Mouse (Mus musculus): Measurements from ENCODE around the gene Tmcc1. TPM values are rescaled to one million over a fixed set of nuclear protein-coding genes. Genes with fewer than 3 reads are reported as not detected.
"Not testable (repeated sequence)": the region's sequence is repeated elsewhere in the genome, so short reads cannot be mapped to it uniquely, and the experiment has no call there.

Tmcc1 gene
- polyA plus RNA-seq, 1 experiment from 2014 or later: 13.6 TPM

- not testable (repeated sequence) for H3K4me1 ChIP-seq
Observed at GRCm38 (mm10) chr6:116116634-116117033, 76.7 kb downstream of the Tmcc1 start.

GRCm38 (mm10) chr6:116110588-116110987, 82.7 kb downstream of the Tmcc1 start:
- WGBS: 79% methylated on average over 4 of the region's 4 CpGs
- H3K4me2 ChIP-seq (replicated peaks): no peak overlapping the region
- no peak for ATAC-seq (ENCODE audit: insufficient number of reproducible peaks, low FRiP score, low TSS enrichment, low read depth)
- H3K4me3 ChIP-seq (replicated peaks): no peak overlapping the region
- no peak overlapping the region for H3K9ac ChIP-seq
- no peak overlapping the region for H3K27ac ChIP-seq (replicated peaks)
- no peaks in the 10 kb centered on the region for H3K9me3 ChIP-seq (replicated peaks)
- no peaks in the 10 kb centered on the region for H3K36me3 ChIP-seq
- H3K4me1 ChIP-seq: peaks cover 13% of the 10 kb centered on the region; the same call in 1 of the 2 replicates
- H3K27me3 ChIP-seq: no peaks in the 10 kb centered on the region

More at GRCm38 (mm10) chr6:116116634-116117033, 76.7 kb downstream of the Tmcc1 start:
- H3K36me3 ChIP-seq; H3K4me3 ChIP-seq (replicated peaks); H3K9me3 ChIP-seq (replicated peaks); H3K4me2 ChIP-seq (replicated peaks); ATAC-seq (ENCODE audit: insufficient number of reproducible peaks, low FRiP score, low TSS enrichment, low read depth); H3K27ac ChIP-seq (replicated peaks); H3K9ac ChIP-seq; H3K27me3 ChIP-seq: not testable (repeated sequence)
- WGBS: 91% methylated on average over 6 of the region's 6 CpGs

- Histone ChIP-seq H3K4me3 (replicated peaks) (peak overlapping the region; percentile 54), H3K27ac (replicated peaks) (peak overlapping the region; percentile 52), H3K4me1 (peaks cover 13% of the 10 kb centered on the region; the same call in 1 of the 2 replicates), H3K4me2 (replicated peaks) (peak overlapping the region; percentile 84), H3K36me3 (no peaks in the 10 kb centered on the region), H3K27me3 (no peaks in the 10 kb centered on the region), H3K9me3 (replicated peaks) (no peaks in the 10 kb centered on the region), H3K9ac (peak overlapping the region; percentile 33; the same call in 1 of the 2 replicates)
- peak; percentile 89 for ATAC-seq (ENCODE audit: insufficient number of reproducible peaks, low FRiP score, low TSS enrichment, low read depth)
- WGBS: 1% methylated on average over 29 of the region's 29 CpGs
Observed at GRCm38 (mm10) chr6:116107471-116108358, 85.6 kb downstream of the Tmcc1 start.

- H3K36me3 ChIP-seq: no peaks in the 10 kb centered on the region
- 0 out of 2 replicates have a peak overlapping the region, but pooled peaks have one; percentile 33 for H3K9ac ChIP-seq
- H3K4me3 ChIP-seq (replicated peaks): peak overlapping the region; percentile 54
- peak overlapping the region; percentile 52; the same call in 1 of the 2 replicates for H3K27ac ChIP-seq (replicated peaks)
- peak overlapping the region; percentile 84 for H3K4me2 ChIP-seq (replicated peaks)
- no peak for ATAC-seq (ENCODE audit: insufficient number of reproducible peaks, low FRiP score, low TSS enrichment, low read depth)
- WGBS: 6% methylated on average over 6 of the region's 6 CpGs
- no peaks in the 10 kb centered on the region for H3K9me3 ChIP-seq (replicated peaks)
- peaks cover 13% of the 10 kb centered on the region; the same call in 1 of the 2 replicates for H3K4me1 ChIP-seq
- no peaks in the 10 kb centered on the region for H3K27me3 ChIP-seq
Observed at GRCm38 (mm10) chr6:116106967-116107470, 86.3 kb downstream of the Tmcc1 start.

GRCm38 (mm10) chr6:116097579-116097978, 95.7 kb downstream of the Tmcc1 start:
- Histone ChIP-seq H3K27me3 (no peaks in the 10 kb centered on the region), H3K27ac (replicated peaks) (no peak overlapping the region), H3K4me1 (no peaks in the 10 kb centered on the region), H3K4me3 (replicated peaks) (no peak overlapping the region), H3K4me2 (replicated peaks) (no peak overlapping the region), H3K9ac (no peak overlapping the region), H3K36me3 (peaks cover 4% of the 10 kb centered on the region; the same call in 1 of the 2 replicates), H3K9me3 (replicated peaks) (no peaks in the 10 kb centered on the region)
- no peak for ATAC-seq (ENCODE audit: insufficient number of reproducible peaks, low FRiP score, low TSS enrichment, low read depth)
- 86% methylated on average over 2 of the region's 2 CpGs for WGBS

GRCm38 (mm10) chr6:116089402-116089801, 103.9 kb downstream of the Tmcc1 start:
- ATAC-seq (ENCODE audit: insufficient number of reproducible peaks, low FRiP score, low TSS enrichment, low read depth): no peak
- no peaks in the 10 kb centered on the region for H3K4me1 ChIP-seq
- H3K4me2 ChIP-seq (replicated peaks): no peak overlapping the region
- no peak overlapping the region for H3K4me3 ChIP-seq (replicated peaks)
- no peak overlapping the region for H3K9ac ChIP-seq
- H3K9me3 ChIP-seq (replicated peaks): no peaks in the 10 kb centered on the region
- H3K36me3 ChIP-seq: no peaks in the 10 kb centered on the region
- no peaks in the 10 kb centered on the region for H3K27me3 ChIP-seq
- no peak overlapping the region for H3K27ac ChIP-seq (replicated peaks)

GRCm38 (mm10) chr6:116086036-116086435, 107.2 kb downstream of the Tmcc1 start:
- no peak for ATAC-seq (ENCODE audit: insufficient number of reproducible peaks, low FRiP score, low TSS enrichment, low read depth)
- Histone ChIP-seq H3K4me3 (replicated peaks) (no peak overlapping the region), H3K4me1 (no peaks in the 10 kb centered on the region), H3K9ac (no peak overlapping the region), H3K27ac (replicated peaks) (no peak overlapping the region), H3K27me3 (no peaks in the 10 kb centered on the region), H3K36me3 (no peaks in the 10 kb centered on the region), H3K9me3 (replicated peaks) (no peaks in the 10 kb centered on the region), H3K4me2 (replicated peaks) (no peak overlapping the region)
- WGBS: 95% methylated on average over 1 of the region's 1 CpGs

- Histone ChIP-seq H3K27ac (replicated peaks) (no peak overlapping the region), H3K4me2 (replicated peaks) (no peak overlapping the region), H3K27me3 (no peaks in the 10 kb centered on the region), H3K9me3 (replicated peaks) (no peaks in the 10 kb centered on the region), H3K36me3 (no peaks in the 10 kb centered on the region), H3K4me3 (replicated peaks) (no peak overlapping the region), H3K9ac (no peak overlapping the region), H3K4me1 (no peaks in the 10 kb centered on the region)
- 38% methylated on average over 1 of the region's 1 CpGs for whole genome bisulfite sequencing
- ATAC-seq (ENCODE audit: insufficient number of reproducible peaks, low FRiP score, low TSS enrichment, low read depth): no peak
Observed at GRCm38 (mm10) chr6:116082239-116082638, 111.0 kb downstream of the Tmcc1 start.

- Histone ChIP-seq H3K4me3 (replicated peaks) (no peak overlapping the region), H3K9me3 (replicated peaks) (no peaks in the 10 kb centered on the region), H3K9ac (no peak overlapping the region), H3K36me3 (no peaks in the 10 kb centered on the region), H3K27me3 (no peaks in the 10 kb centered on the region), H3K4me1 (no peaks in the 10 kb centered on the region), H3K27ac (replicated peaks) (no peak overlapping the region), H3K4me2 (replicated peaks) (no peak overlapping the region)
- WGBS: 70% methylated on average over 2 of the region's 2 CpGs
- no peak for ATAC-seq (ENCODE audit: insufficient number of reproducible peaks, low FRiP score, low TSS enrichment, low read depth)
Observed at GRCm38 (mm10) chr6:116081375-116081774, 111.9 kb downstream of the Tmcc1 start.

GRCm38 (mm10) chr6:116080756-116081155, 112.5 kb downstream of the Tmcc1 start:
- no peak overlapping the region for H3K27ac ChIP-seq (replicated peaks)
- no peak overlapping the region for H3K9ac ChIP-seq
- no peaks in the 10 kb centered on the region for H3K27me3 ChIP-seq
- no peaks in the 10 kb centered on the region for H3K36me3 ChIP-seq
- H3K9me3 ChIP-seq (replicated peaks): no peaks in the 10 kb centered on the region
- no peak overlapping the region for H3K4me3 ChIP-seq (replicated peaks)
- no peak overlapping the region for H3K4me2 ChIP-seq (replicated peaks)
- no peaks in the 10 kb centered on the region for H3K4me1 ChIP-seq
- WGBS: 83% methylated on average over 5 of the region's 5 CpGs
- ATAC-seq (ENCODE audit: insufficient number of reproducible peaks, low FRiP score, low TSS enrichment, low read depth): no peak

- Histone ChIP-seq H3K4me2 (replicated peaks) (no peak overlapping the region), H3K4me3 (replicated peaks) (no peak overlapping the region), H3K9me3 (replicated peaks) (no peaks in the 10 kb centered on the region), H3K9ac (no peak overlapping the region), H3K27ac (replicated peaks) (no peak overlapping the region), H3K27me3 (no peaks in the 10 kb centered on the region), H3K4me1 (peaks cover 6% of the 10 kb centered on the region), H3K36me3 (no peaks in the 10 kb centered on the region)
- WGBS: 56% methylated on average over 3 of the region's 3 CpGs
- ATAC-seq (ENCODE audit: insufficient number of reproducible peaks, low FRiP score, low TSS enrichment, low read depth): no peak
Observed at GRCm38 (mm10) chr6:116077608-116078007, 115.7 kb downstream of the Tmcc1 start.
